Mouse (Mus musculus): ENCODE measurements around the gene Hoxa11. TPM values are rescaled to one million over a fixed set of nuclear protein-coding genes. Genes with fewer than 3 reads are reported as not detected.

The Hoxa11 gene
- total RNA-seq, 4 experiments from 2014 or later, result 2.0 to 3.0 (median 2.9) TPM

- DNase-seq (ENCODE audit: low spot score in 2 of 2), result no peak
Measured at GRCm38 (mm10) chr6:52208868-52209684, 36.5 kb downstream of the Hoxa11 start.

- peak in 1 of 2 experiments; percentile 27 for DNase-seq (ENCODE audit: low spot score in 2 of 2)
Measured at GRCm38 (mm10) chr6:52208072-52208867, 37.3 kb downstream of the Hoxa11 start, which contains the start of gene Hoxa6. Hoxa6 (minus strand) TSS chr6:52208722.

GRCm38 (mm10) chr6:52207684-52207976 lies 38.0 kb downstream of the Hoxa11 start:
- DNase-seq (ENCODE audit: low spot score in 2 of 2), result no peak

- no peak for DNase-seq (ENCODE audit: low spot score in 2 of 2)
Measured at GRCm38 (mm10) chr6:52206882-52207683, 38.5 kb downstream of the Hoxa11 start.

GRCm38 (mm10) chr6:52205638-52206621 lies 39.7 kb downstream of the Hoxa11 start:
- no peak for DNase-seq (ENCODE audit: low spot score in 2 of 2)

- no peak for DNase-seq (ENCODE audit: low spot score in 2 of 2)
Measured at GRCm38 (mm10) chr6:52205221-52205620, 40.4 kb downstream of the Hoxa11 start.

GRCm38 (mm10) chr6:52204050-52204752 lies 41.4 kb downstream of the Hoxa11 start, which contains the start of gene Hoxa5:
Hoxa5 (minus strand) TSS chr6:52204587.
- DNase-seq (ENCODE audit: low spot score in 2 of 2), result peak; percentile 65 to 71

- DNase-seq (ENCODE audit: low spot score in 2 of 2), result no peak
Measured at GRCm38 (mm10) chr6:52203371-52204049, 42.1 kb downstream of the Hoxa11 start.

- no peak for DNase-seq (ENCODE audit: low spot score in 2 of 2)
Measured at GRCm38 (mm10) chr6:52203121-52203370, 42.6 kb downstream of the Hoxa11 start.

- no peak for DNase-seq (ENCODE audit: low spot score in 2 of 2)
Measured at GRCm38 (mm10) chr6:52202362-52203120, 43.1 kb downstream of the Hoxa11 start.

GRCm38 (mm10) chr6:52201269-52201668 lies 44.3 kb downstream of the Hoxa11 start:
- DNase-seq (ENCODE audit: low spot score in 2 of 2), result no peak

- no peak for DNase-seq (ENCODE audit: low spot score in 2 of 2)
Measured at GRCm38 (mm10) chr6:52200751-52201250, 44.8 kb downstream of the Hoxa11 start.

GRCm38 (mm10) chr6:52200073-52200750 lies 45.4 kb downstream of the Hoxa11 start:
- DNase-seq (ENCODE audit: low spot score in 2 of 2), result no peak

- no peak for DNase-seq (ENCODE audit: low spot score in 2 of 2)
Measured at GRCm38 (mm10) chr6:52197271-52197670, 48.3 kb downstream of the Hoxa11 start.

GRCm38 (mm10) chr6:52196811-52197210 lies 48.8 kb downstream of the Hoxa11 start:
- DNase-seq (ENCODE audit: low spot score in 2 of 2), result no peak

GRCm38 (mm10) chr6:52194690-52195089 lies 50.9 kb downstream of the Hoxa11 start:
- no peak for DNase-seq (ENCODE audit: low spot score in 2 of 2)

All from gastrocnemius, adult 8-10 months (tissue).